Mouse (Mus musculus): Measurements from ENCODE around the gene Gng3.

Gene Gng3

DNA sequence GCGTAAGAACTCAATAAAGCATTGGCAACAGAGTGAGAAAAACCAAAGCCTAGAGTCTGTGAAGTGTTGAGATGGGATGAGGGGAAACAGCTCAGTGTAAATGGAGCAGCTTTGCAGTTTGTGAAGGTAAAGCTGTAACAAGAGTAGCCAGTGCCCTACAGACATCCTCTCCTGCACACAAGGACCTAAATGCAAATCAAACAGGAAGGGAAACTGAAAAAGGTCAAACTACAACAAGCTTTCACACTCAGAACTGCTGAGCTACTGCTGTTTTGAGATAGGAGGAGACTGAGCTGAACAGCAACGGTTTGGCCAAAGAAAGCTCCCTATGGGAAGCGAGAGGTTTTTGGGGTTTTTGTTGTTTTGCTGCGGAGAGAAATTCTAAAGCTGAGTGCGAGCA is 32.2 kb downstream of the Gng3 start:
- no peak for DNase-seq (ENCODE audit: low spot score in 2 of 2)

DNA sequence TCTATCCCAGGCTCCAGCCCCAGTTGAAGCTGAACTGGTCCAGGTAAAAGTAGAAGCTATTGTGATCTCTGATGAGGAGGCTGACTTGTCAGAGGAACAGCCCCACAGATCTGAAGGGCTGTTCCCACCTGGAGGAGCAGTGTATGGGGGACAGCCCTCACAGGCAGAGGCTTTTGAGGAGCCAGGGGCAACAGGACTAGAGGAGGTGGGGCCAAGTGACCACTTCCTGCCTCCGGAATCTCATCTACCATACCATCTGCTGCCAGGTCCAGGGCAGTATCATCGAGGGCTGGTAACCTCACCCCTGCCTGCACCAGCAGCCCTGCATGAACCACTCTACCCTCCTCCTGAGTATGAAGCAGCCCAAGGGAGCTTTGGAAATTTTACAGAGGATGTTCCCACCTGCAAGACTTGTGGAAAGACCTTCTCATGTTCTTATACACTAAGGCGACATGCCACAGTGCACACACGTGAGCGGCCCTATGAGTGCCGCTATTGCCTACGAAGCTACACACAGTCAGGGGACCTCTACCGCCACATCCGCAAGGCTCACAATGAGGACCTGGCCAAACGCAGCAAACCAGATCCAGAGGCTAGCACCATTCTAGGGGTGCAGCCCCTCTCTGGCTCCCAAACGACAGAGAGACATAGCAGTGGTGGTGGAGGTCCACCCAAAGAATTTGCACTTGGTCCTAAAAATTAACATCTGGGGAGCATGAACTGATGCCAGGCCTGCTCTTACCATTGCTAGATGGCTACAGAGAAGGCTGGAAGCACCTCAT is 34.9 kb downstream of the Gng3 start:
- DNase-seq (ENCODE audit: low spot score in 2 of 2) = no peak

DNA sequence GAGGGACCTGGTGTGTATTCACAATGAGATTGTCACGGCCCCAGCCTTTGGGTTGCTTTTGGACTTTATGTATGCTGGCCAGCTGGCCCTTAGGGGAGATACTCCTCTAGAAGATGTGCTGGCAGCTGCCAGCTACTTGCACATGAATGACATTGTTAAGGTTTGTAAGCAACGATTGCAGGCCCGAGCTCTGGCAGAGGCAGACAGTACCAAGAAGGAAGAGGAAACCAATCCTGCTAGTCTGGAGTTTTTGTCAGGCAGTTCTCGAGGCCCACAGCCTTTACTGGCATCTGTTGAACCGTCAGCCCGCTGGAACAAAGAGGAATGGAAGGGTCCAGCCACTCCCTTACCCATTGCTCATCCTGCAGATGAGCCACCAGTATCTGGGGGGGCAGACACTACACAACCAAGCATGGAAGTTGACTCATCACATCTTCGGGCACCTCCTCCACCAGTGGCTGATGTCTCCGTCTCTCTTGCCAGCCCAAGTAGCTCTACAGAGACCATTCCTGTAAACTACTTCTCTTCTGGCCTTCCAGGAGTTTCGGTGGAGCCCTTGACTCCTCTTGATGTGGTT is 35.7 kb downstream of the Gng3 start:
- DNase-seq (ENCODE audit: low spot score in 2 of 2) = no peak

DNA sequence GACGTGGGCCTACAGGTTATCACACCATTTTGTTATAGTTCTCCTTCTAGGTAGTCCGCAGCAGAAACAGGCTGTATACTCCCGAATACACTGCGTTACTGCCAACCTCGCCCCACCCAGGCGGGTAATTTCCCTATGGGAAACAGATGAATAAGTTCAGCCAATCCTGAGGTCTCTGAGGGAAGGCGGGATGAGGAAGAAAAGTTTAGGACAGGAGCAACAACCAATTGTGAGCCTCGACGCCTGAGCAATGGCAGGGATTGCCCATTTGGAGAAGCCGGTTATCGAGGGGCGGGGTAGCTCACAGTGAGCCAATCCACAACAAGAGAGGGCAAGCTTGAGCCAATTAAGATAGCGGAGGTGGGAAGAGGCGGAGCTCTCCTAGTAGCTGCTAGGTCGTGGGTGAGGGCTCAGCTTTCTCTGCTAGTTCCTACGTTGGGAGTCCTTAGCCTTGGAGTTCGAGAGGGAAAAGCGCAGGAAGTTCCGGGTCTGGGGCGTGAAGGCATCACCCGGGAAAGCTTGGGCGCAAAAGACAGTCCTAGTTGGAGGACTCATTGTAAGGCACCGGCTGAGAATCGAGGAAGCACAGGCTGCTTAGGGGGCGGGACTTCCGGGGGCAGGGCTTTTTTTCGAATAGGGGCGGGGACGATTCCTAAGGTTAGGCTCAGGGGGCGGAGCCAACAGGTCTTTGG is 36.7 kb downstream of the Gng3 start, which contains the start of gene Zbtb3:
Gene Zbtb3, plus strand, starts transcription at position 426 of the 692 bp plus-strand sequence.
- peak; percentile 87 to 91 for DNase-seq (ENCODE audit: low spot score in 2 of 2)

DNA sequence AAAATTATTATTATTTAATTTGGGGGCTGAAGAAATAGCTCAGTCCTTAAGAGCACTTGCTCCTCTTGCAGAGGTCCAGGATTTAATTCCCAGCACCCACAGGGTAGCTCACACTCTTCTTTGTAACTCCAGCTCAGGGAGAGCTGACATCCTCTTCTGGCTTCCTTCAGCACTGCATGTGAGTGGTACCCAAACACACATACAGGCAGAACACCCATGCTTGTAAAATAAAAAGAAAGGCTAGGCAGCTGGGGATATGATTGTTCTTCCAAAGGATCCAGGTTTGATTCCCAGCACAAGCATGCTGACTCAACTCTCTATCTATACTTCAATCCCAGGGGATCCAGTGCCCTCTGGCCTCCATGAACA is 40.1 kb downstream of the Gng3 start:
- no peak for DNase-seq (ENCODE audit: low spot score in 2 of 2)

DNA sequence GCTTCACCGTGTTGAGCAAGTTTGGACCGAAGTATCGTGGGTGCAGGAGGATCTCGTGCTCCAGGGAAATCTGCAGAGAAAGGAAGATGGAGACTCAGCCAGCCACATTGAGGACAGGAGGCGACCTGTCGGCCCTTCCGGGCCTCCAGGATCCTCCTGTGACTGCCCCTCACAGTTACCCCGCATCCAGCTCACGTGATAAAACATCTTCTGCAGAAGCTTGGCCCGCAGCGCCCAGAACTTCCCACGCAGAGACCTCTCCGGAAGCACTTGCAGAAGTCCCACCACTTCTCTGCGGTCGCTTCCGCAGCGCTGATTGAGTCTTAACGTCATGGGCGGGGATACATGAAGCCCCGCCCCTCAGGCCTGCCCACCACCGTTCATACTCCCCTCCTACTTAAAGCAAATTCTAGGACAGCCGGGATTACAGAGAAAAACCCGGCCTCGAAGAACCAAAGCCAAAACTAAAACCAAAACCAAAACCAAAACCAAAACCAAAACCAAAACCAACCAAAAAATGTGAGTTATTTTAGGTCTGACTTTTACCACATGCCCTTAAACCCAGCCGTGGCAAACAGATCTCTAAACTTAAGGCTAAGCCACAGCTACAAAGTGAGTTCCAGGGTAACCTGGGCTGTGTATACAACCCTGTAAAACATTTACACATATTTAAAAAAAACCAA is 40.6 kb downstream of the Gng3 start, which contains the start of gene Polr2g:
Gene Polr2g, minus strand, starts transcription at position 314 of the 683 bp plus-strand sequence.
- peak; percentile 77 for DNase-seq (ENCODE audit: low spot score in 2 of 2)

DNA sequence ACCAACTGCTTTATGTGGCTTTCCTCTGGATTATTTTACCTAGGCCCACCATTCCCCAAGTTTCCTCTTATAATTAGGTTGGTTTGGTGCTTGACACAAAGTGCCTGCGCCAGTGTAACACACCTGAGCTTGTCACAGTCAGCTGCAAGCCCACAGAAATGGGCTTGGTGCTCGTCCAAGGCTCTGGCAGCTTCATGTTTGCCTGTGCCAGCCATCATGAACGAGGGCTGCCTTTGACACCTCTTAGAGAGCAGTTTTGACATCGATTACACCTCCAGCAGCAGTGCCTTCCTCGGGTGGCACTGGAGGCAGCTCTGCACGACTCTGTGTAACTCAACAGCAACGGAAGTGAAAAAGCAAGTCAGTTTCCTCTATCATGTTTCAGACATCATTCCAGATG is 48.8 kb downstream of the Gng3 start:
- DNase-seq (ENCODE audit: low spot score in 2 of 2) = no peak

DNA sequence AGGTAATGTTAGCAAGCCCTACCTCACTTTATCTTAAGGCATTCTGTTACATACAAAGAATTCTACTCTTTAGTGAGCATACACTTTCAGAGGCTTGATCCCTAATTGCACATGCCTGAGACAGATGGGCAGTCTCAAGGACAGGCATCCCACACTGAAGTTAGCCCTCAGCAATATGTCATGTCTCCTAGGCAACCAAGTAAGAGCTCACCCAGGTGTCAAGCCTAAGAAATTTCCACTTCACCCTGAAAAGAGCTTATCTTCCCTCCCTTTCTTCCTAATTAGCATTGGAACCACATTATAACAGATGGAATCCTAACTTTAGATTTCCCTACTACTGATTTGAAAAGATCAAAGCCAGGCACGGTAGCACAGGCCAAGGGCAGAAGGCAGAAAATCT is 49.8 kb downstream of the Gng3 start:
- no peak for DNase-seq (ENCODE audit: low spot score in 2 of 2)

DNA sequence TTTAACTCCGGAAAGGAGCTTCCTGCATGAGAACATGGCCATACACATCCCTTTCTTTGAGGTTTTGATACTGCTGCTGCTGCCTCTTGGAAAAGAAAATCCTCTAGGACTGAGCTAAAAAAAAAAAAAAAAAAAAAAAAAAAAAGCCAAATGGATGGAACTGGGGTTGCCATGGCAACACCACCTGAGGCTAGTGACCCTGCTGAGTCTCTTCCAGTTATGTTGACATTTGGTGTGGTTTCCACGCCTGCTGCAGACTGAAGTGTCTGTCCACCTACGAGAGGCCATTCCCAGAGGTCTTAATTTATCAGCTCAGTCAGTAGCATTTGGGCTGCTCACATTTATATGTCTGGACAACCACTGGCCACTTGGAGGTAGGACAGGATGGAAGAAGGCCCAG is 50.5 kb downstream of the Gng3 start:
- no peak for DNase-seq (ENCODE audit: low spot score in 2 of 2)
